Mouse (Mus musculus) heart, postnatal 0 days (tissue): ENCODE results near the gene Apopt1.

Experiments used
- CTCF ChIP-seq: IDR thresholded peaks from 2 replicates; pipeline ENCODE4 v1.5.1; 2016; ENCODE audit warnings: antibody characterized with exemption, control low read depth, low read depth
- EP300 ChIP-seq: IDR thresholded peaks from 2 replicates; pipeline ENCODE4 v1.6.1; 2016; ENCODE audit warnings: antibody characterized with exemption, low read depth

DNA sequence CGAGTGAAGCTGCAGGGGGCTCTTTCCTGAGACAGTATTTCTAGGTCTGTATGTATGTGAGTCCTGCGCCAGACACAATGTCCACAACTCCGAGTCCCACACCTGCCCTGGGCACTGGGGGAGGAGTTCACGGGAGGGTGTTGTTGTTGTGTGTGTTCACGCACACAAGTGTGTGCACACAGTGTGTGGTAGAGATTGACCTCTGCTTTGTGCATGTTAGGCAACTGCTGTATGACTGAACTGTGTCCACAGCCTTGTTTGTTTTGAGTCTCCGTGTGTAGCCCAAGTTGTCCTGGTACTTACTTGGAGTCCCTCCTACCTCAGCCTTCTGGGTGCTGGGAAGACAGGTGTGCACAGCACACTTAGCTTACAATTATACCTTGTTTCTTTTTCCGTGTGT is 77.6 kb downstream of the Apopt1 start:
- TF ChIP-seq CTCF (no peak), EP300 (no peak)
